Mouse (Mus musculus) erythroid progenitor cell, adult 5-6 weeks (primary cell): ENCODE measurements around the gene Slc9a2. TPM values are rescaled to one million over a fixed set of nuclear protein-coding genes. Genes with fewer than 3 reads are reported as not detected.

ENCODE experiments used
- total RNA-seq, 2 experiments: library from RNA; stranded (forward) in 1 of 2; stranded (reverse) in 1 of 2; fragments of 150-400 nt in 1 of 2; fragments of 186-747, 209-891 nt in 1 of 2; gene quantifications; 2 replicates each; pipeline versions ENCODE4 v1.2.3 to v1.2.4; 2015 to 2017; ENCODE audit warnings: low replicate concordance in 2 of 2

Slc9a2 gene
- total RNA-seq, 2 experiments from 2014 or later, result not detected

Other genes with a start within 250 kb of the Slc9a2 start
- not detected in 2 replicates for gene Il18r1, start 215.0 kb upstream of the Slc9a2 start, total RNA-seq (2015; ENCODE audit: low replicate concordance)
- 2.4 and 4.0 TPM in 2 replicates for gene Il18r1, start 215.0 kb upstream of the Slc9a2 start, total RNA-seq (2017; ENCODE audit: low replicate concordance)
- 4.7 and 5.4 TPM in 2 replicates for gene Il18rap, start 165.2 kb upstream of the Slc9a2 start, total RNA-seq (2015; ENCODE audit: low replicate concordance)
- 5.6 and 5.9 TPM in 2 replicates for gene Il18rap, start 165.2 kb upstream of the Slc9a2 start, total RNA-seq (2017; ENCODE audit: low replicate concordance)
- gene Slc9a4, start 100.5 kb upstream of the Slc9a2 start, total RNA-seq (2015; ENCODE audit: low replicate concordance), result not detected in 2 replicates
- gene Slc9a4, start 100.5 kb upstream of the Slc9a2 start, total RNA-seq (2017; ENCODE audit: low replicate concordance), result not detected in 2 replicates
- gene Mfsd9, start 110.1 kb downstream of the Slc9a2 start, total RNA-seq (2015; ENCODE audit: low replicate concordance), result 0.42 and 1.8 TPM in 2 replicates
- gene Mfsd9, start 110.1 kb downstream of the Slc9a2 start, total RNA-seq (2017; ENCODE audit: low replicate concordance), result 1.9 TPM in 1 of 2 replicates, not detected in the other
- gene Tmem182, start 125.0 kb downstream of the Slc9a2 start, total RNA-seq (2015; ENCODE audit: low replicate concordance), result not detected in 2 replicates
- not detected in 2 replicates for gene Tmem182, start 125.0 kb downstream of the Slc9a2 start, total RNA-seq (2017; ENCODE audit: low replicate concordance)